Mouse (Mus musculus): ENCODE measurements around the gene Gm17617.
A peak's percentile ranks its signal among the peaks of the same experiment; 100 is the strongest.

- TF ChIP-seq EP300 (IDR thresholded peaks at IDR 0.05; ENCODE audit: low read depth) (no peak), CTCF (IDR thresholded peaks at IDR 0.05; ENCODE audit: low read depth) (peak; percentile 91)
Observed at GRCm38 (mm10) chr13:55178556-55178955, 45.2 kb upstream of the Gm17617 start.

Measured in heart, postnatal 0 days (tissue).